Mouse (Mus musculus) urinary bladder, postnatal 10 days (tissue): ENCODE measurements around the gene Majin.

ENCODE experiments used
- DNase-seq: peaks from one replicate; pipeline ENCODE4 v3.0.0; 2022; ENCODE audit warnings: low spot score

Majin gene

DNA sequence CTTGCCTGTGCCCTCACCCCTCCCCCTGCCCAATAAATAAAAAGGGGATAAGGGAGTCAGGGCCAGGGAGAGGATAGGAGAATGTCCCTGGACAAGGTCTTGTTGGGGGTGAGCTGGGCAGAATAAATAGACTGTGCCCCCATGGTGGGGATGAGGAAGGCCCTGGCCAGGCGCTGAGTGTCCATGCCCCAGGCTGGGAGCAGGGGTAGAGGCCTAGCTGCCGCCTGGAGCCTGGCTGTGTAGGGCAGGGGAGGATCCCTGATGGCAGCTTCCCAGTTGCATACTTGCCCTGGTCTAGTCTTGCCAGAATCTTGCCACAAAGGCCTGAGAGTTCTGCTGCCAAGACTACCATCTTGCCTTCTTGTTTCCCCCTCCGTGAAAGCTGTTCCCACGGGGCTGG is 43.7 kb downstream of the Majin start:
- DNase-seq, result no peak

DNA sequence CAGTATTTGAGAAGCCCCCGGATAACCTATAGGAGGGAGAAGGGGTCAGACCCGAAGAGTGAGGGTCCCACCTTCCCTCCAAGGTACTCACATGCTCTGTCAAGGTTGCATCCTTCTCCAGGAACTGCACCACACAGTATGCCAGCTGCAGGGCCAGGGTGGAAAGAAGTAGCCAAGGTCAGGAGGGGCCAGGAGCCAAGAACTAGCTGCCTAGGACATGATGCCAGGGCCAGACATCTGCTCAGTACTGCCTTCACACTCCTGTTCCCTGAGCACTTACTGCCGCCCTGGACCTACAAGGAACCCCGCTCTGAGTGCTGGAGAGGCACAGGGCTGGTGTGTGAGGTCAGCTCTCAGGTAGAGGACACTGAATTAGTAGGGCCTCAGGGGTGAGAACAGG is 46.2 kb downstream of the Majin start:
- DNase-seq, result no peak

DNA sequence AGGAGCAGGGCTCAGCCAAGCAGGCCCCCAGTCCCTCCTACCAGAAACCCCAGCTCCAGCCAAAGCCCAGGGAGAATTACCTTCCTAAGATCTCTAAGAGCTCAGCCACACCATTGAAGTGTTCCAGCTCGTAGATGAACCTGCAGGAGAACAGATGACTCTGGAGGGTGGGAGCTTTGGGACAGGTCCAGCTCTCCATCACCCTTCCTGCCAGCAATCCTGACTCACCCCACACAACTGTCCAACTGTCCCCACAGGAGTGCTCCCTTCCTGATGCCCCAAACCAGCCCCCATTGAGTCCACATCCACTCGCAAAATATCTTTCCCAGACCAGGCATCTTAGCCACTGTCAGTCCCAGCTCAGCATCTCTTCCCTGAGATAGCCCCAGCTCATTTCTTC is 46.8 kb downstream of the Majin start:
- no peak for DNase-seq

DNA sequence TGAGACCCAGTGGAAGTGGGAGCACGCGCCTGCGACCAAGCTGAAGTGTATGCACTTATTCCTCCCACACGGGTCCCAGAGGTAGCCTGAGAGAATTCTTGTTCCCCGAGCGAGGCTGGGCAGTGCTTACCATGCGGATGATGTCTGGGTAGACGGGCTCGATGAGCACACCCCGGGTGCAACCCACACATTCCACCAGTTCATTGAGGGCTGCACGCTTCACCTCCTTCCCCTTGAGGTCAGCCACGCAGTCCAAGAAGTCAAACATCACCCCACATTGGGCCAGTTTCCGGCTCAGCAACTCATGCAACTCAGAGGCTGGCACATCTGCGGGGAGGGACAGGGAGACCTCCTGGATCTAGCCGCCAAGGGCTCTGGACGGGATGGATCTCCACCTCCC is 49.5 kb downstream of the Majin start:
- no peak for DNase-seq

DNA sequence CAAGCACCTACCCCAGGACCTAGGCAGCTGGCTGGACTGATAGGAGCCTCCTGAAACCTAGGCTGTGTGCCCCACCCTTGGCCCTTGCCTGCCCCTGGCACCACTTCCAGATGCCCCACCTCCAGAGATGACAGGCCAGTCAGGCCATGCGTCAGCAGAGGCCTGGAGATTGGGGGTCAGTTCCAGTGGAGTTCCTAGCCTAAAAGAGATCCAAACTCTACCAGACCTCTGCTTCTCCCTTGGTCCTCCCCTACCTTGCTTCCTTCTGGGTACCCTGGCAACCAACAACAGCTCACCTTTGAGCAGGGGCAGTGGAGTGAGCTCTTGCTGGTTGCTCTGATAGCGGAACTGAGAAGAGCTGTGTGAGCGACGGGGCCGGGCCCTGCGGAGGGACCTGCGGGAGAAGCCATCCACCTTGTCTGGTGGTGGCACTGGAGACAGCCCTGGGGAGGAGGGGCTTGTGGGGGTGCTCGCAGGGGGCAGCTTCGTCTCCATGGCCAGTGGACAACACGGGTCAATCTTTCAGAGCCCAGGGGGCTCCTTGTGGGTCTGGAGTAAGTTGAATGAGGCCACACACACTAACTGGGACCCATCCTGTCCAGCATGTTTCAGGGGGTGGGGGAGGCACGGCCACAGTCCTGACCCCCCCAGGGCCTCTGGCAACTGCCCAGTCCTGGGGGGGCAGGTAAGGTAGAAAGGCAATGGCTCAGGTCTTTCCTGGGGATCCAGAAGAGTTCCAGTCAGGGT is 50.3 kb downstream of the Majin start:
- no peak for DNase-seq

DNA sequence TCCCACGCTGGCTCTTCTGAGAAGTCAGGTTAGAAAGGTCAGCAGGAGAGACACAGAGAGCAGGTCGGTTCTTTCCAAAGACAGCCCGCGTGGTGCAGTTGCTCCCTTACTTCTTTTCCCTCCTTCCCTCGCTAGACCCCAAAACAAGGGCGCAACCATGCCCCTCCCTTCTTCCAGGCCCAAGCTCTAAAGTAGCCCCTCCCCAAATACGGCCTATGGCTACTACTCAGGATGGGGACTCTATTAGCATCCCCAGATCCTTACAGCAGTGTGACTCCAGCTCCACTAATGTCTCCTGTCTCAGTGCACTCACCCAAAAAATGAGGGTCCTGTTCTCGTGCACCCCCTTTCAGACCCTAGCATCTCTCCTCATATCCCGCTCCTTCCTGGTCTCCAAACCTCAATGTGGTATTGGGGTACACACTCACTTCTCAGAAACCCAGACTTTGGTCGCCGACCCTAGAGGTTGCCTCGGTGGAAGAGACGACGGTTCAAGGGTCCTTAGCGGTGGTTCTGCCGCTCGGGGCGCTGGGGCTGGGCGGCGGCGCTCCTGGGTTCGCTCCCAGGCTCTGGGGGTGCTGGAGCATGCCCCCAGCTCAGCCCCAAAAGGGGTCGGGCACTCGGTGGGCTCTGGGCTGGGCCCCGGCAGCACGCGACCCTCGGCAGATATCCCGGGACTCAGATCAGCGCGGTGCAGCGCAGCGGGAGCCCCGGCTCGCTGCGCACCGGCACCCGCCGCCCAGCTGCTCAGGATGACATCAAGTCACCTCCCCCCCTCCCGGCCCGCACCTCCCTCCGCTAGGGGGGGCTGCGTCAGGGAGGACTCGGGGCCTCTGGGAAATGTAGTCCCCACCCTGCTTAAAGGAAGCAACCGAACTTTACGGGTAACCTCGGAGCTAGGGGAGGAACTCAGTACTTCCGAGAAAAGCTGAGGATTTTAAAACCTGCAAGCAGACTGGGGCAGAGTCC is 51.2 kb downstream of the Majin start, which contains the start of gene Ppp2r5b:
Gene Ppp2r5b (minus strand): TSS at position 789 of the 969 bp plus-strand sequence.
- peak; percentile 67 for DNase-seq

DNA sequence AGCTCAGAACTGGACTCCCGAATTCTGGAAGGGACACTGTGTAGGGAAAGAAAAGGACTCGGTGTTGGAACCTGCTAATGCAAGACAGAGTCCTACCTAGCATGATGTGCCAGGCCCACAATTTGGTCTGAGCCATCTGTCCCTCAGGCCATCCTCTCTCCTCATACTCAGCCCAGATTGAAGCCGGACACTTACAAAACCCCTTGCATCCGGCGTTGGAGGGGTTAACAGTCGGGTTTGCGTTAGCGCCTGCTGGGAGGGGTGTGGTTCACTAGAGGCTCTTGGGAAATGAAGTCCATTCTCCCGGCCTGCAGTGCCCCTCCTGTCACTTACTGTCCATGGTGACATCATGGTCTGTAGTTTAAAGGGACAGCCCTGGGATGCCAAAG is 51.9 kb downstream of the Majin start:
- peak; percentile 63 for DNase-seq

DNA sequence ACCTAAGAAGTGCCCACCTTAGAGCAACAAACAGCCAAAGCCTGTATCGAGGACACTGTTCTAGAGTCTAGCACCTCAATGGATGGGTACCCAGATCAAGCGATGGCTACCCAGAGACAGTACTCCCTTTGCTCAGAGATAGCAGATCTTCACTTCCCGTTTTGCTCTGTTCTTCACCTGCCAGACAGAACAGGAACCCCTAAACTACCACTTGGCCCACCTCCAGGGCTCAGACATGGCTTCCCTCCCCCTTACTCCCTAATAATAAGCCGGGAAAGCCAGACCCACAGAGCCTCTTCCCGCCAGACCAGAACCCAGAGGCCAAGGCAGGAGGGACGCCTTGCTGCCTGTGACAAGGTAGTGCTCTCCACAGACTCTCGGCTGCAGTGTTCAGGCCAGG is 52.7 kb downstream of the Majin start:
- no peak for DNase-seq

DNA sequence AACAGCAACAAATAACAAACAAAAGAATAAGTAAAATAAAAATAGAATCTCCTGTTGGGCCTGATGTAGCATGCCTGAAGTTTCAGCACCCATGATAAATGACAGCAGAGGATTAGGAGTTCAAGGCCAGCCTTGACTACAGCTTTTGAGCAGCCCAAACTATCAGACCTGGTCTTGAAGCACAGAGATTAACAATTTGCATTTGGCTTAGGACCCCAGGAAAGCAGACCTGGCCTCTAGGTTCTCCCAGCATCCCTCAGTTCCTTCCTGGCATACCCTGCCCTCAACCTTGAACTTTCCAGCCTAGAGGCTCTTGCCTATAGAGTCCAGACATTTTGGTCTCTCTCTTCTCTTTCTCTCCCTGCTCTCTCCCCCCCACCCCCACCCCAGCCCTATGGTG is 54.6 kb downstream of the Majin start:
- no peak for DNase-seq

DNA sequence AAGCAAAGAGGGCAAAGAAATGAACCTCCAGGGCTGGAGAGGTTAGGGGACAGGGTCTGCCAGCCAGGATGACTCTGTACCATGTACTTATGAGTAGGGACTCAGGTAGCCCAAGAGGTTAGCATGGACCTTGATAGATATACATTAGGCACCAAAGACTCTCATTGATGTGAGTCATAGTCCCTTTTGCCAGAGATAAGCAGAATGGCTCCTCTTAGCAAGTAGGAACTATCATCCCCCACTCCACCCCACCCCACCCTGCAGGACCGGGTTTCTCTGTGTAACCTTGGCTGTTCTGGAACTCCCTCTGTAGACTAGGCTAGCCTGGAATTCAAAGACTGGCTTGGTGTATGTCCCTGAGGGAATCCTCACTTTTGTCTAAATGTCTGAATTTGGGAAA is 55.9 kb downstream of the Majin start:
- no peak for DNase-seq

DNA sequence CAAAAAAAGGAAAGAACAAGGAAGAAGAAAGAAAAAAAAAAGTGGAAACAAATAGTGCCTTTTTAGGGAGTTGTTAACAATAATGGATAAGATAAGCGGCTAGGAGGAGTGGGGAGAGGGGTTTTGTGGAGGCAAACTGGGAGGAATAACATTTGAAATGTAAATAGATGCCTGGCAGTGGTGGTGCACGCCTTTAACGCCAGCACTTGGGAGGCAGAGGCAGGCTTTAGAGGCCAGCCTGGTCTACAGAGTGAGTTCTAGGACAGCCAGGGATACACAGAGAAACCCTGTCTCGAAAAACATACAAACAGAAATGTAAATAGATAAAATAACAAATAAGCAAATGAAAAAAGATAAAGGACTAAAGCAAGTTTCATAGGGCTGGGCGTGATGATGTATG is 56.5 kb downstream of the Majin start:
- DNase-seq, result no peak

DNA sequence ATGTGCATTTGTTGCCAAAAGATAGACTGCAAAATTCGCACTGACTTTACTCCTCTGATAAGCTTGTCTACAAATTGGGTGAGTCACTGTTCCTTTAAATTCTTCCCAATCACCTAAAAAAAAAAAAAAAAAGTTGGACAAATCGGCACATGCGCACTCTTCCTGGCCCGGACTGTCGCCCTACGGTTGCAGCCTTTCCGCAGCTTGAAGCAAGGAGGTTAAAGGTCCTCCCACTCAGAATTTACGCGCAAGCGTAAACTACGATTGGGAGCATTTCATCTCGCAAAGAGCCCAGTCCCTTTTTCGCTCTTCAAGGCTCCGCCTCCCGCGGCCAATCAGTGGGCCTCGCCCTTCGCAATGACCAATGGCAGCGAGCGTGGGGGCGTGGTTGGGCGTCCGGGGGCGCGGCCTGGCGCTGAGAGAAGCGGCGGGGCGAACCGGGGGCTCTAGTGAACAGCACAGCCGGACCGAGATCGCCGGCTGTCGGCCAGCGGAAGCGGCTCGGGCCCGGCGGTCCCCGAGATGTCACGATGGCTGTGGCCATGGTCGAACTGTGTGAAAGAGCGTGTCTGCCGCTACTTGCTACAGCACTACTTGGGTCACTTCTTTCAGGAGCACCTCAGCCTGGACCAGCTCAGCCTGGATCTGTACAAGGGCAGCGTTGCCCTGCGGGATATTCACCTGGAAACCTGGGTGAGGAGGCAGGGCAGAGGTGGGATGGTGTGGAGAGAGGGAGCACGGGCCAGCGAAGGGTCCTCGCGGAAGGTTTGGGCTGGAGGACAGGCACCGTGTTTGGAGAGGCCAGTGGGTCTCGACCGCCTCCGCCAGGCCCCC is 57.3 kb downstream of the Majin start, which contains the start of gene Atg2a:
Gene Atg2a (plus strand): TSS at position 395 of the 834 bp plus-strand sequence.
- peak; percentile 96 for DNase-seq

DNA sequence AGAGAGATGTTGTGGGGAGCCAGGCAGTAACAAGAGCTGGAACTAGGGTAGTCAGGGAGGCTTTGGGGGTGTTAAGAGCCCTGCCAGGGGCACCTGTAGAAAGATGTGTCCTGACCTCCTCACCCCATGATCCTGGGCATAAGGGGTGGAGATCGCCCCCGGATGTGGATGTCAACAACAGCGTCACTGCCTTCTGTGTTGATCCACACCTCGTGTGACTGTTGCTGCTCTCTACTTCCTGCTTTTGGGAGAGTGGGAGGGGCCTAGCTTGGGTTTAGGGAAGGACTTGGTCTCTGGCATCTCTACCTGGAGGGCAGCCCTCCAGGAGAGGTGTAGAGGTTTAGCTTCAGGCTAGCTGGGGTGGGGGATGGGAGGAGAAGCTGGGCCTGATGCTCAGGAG is 58.1 kb downstream of the Majin start:
- DNase-seq, result no peak

DNA sequence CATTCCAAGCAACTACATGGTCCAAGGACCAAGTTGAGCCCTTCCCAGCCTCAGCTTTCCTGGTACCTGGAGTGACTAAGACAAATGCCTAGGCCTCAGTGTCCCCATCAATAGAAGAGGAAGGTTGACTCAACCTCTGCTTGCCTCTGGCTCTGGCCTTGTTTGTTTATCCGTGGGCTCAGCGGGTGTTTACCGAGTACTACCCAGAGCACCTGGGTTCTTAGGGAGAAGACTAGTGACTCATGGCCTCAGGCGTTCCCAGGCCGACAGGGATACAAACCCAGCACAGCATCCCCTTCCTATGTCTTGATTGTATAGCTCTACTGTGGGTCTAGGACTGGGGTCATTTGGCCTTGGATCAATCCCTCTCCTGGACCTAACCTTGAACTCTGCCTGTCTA is 59.0 kb downstream of the Majin start:
- DNase-seq, result no peak

DNA sequence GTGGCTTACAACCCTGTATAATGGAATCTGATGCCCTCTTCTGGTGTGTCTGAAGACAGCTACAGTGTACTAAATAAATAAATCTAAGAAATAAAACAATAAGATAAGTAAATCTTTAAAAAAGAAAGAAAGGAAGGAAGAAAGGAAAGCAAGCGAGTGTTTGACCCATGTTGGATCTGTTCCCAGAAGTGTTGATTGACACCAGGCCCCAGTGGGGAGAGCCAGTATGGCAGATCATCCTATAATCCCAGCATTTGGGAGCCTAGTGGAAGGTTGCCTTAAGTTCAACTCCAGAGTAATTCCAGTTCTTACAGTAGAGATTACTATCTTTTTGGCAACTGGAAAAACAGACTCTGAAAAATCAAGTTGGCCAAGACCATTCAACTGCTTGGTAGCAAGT is 61.6 kb downstream of the Majin start:
- no peak for DNase-seq

DNA sequence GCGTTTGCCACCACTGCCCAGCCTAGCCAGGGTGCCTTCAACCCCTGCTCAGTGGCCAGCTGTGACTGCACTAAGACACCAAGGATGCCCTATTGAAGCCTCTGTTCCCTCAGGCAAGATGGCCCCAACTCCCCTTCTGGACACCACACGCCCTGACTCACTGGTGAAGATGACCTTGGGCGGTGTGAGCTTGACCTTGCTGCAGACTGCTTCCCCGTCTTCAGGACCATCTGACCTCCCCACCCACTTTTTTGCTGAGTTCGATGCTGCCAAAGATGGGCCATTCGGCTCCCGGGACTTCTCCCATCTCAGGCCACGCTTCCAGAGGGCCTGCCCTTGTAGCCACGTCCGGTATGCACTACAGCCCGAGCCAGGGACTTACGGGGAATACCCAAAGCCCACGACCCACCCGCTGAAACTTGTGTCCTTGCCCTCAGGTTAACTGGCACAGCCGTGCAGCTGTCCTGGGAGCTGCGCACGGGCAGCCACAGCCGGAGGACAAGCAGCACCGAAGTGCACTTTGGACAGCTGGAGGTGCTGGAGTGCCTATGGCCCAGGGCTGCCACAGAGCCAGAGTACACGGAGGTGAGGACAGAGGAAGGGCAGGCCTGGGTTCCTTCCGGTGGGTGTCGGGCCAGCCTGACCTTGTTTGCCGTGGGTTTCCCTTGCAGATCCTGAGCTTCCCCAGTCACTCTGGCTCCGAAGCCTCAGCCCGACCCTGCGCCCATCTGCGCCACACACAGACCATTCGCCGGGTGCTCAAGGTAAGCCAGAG is 63.5 kb downstream of the Majin start:
- no peak for DNase-seq

DNA sequence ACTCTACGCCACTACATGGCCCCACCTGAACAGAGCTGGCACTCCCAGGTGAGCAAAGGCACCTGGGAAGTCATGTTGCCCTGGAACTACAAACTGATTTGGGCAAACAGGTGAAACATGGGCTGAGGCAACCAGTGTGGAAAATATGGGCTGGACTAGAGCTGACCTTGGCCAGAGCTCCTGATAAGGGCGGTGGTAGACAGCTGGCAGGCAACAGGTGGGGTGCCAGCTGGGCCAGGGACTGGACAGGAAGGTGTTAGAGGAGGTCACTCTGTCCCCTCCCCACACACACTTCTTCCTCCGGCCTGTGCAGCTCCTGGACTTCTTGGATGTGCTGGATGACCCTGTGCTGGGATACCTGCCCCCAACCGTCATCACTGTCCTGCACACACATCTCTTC is 68.8 kb downstream of the Majin start:
- DNase-seq, result no peak

DNA sequence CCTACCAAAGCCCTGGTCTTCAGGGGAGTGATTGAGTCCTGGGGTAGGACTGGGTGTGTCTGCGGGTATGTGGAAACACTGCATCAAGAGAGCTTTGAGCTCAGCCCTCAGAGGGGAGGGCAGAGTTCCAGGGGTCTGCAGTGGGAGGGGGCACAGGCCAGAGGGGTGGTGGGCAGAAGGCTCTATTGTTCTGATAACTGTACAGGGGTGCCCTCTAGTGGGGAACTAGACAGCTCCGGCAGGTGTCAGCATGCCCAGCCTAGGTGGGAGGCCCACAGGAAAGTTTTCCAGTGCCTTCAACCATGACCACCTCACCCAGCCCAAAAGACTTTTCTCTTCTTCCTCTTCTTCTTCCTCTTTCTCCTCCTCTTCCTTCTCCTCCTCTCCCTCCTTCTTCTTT is 76.2 kb downstream of the Majin start:
- DNase-seq, result no peak

DNA sequence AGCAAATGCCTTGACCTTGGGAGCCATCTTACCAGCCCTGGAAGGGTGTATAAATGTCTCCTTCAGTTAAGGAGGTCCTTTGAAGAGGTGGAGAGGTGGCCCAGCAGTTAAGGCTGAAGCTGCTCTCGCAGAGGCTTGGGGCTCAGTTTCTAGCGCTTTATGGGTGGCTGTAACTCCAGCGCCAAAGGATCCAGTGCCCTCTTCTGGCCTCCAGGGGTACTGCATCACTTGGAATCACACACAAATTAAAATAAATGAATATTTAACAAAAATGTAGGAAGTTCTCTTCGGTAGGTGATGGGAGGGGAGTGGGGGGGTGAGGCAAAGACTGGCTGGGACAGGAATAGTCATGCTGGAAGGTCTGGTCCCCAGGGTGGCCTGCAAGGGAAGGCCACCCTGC is 76.8 kb downstream of the Majin start:
- DNase-seq, result no peak

DNA sequence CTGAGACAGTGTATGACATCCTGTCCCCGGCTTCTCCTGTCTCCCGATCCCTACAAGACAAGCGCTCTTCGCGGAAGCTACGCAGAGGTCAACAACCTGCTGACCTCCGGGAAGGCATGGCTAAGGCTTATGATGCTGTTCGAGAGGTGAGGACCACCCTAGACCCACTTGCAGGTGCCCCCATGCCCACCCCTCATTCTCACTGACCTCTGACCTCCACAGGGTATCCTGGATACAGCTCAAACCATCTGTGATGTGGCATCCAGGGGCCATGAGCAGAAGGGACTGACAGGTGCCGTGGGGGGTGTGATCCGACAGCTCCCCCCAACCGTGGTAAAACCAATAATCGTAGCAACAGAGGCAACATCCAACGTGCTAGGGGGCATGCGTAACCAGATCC is 77.2 kb downstream of the Majin start:
- DNase-seq, result no peak

DNA sequence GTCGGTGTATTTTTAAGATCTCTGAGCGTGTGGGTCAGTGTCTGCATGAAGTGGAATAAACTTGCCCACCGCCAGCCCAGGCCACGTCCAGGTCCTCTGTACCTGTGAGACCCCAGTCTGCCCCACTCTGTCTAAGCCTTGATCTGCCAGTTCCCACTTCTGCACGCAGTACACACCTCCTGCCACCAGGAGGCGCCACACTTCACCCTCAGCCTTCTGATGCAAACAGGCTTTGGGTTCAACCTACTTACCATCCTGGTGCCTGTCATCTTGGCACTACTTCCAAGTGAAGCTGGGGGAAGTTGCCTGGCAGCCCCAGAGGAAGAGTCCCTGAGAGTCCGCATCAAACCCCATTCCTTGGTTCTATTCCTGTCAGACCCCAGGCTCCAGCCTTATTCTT is 78.0 kb downstream of the Majin start:
- DNase-seq, result no peak
